In genomic region chr4:48045721-48046460, GRCm38 (mm10) we compare ENCODE assay signal across 8 mouse cellular contexts. TPM values are rescaled to one million over a fixed set of nuclear protein-coding genes. Genes with fewer than 3 reads are reported as not detected.
A peak's percentile ranks its signal among the peaks of the same experiment; 100 is the strongest.
DNase-seq lines count a peak whose midpoint lies in the region; ATAC-seq and TF ChIP-seq lines count a peak whose summit lies in the region.

No protein-coding gene starts in this region.

- peak overlapping the region; percentile 97 for H3K4me2 ChIP-seq in forebrain, embryonic 13.5 days
- peak overlapping the region; percentile 96 for H3K4me2 ChIP-seq in liver, embryonic 16.5 days (ENCODE audit: low read depth, low read length)

- no peaks in the 10 kb centered on the region for H3K9me3 ChIP-seq in forebrain, embryonic 13.5 days (replicated peaks)
- H3K9me3 ChIP-seq in liver, embryonic 16.5 days (replicated peaks; ENCODE audit: control insufficient read depth, low read length) = no peaks in the 10 kb centered on the region

- no peaks in the 10 kb centered on the region for H3K36me3 ChIP-seq in spleen, adult 2 months (ENCODE audit: control insufficient read depth, insufficient read depth, low read length)
- no peaks in the 10 kb centered on the region for H3K36me3 ChIP-seq in forebrain, embryonic 13.5 days (ENCODE audit: poor library complexity, severe bottlenecking)
- no peaks in the 10 kb centered on the region for H3K36me3 ChIP-seq in liver, embryonic 16.5 days (ENCODE audit: control insufficient read depth, insufficient read depth)

- peak in 1 of 2 experiments; percentile 20 for DNase-seq in spleen, adult 2 months (ENCODE audit: low read depth in 1 of 2, low spot score in 2 of 2)
- DNase-seq in spleen, adult 12 weeks (ENCODE audit: low spot score) = no peak
- DNase-seq in induced T-regulatory cell, adult 2 months (ENCODE audit: low read depth) = peak; percentile 80
- peak; percentile 74 for DNase-seq in retina, postnatal 1 day
- no peak for DNase-seq in urinary bladder, postnatal 4 days (ENCODE audit: low spot score in 2 of 2)

- no peak overlapping the region for H3K27ac ChIP-seq in spleen, adult 2 months (ENCODE audit: insufficient read depth, low read length)
- no peak overlapping the region for H3K27ac ChIP-seq in bone marrow macrophage, adult 2 months (ENCODE audit: insufficient read depth, low read depth, low read length)
- H3K27ac ChIP-seq in forebrain, embryonic 13.5 days = 0 out of 2 replicates have a peak overlapping the region, but pooled peaks have one; percentile 21
- no peak overlapping the region for H3K27ac ChIP-seq in liver, embryonic 16.5 days (ENCODE audit: low read length)

- peaks cover 10% of the 10 kb centered on the region for H3K4me1 ChIP-seq in spleen, adult 2 months (ENCODE audit: control insufficient read depth, insufficient read depth, insufficient read length)
- peaks cover 6% of the 10 kb centered on the region for H3K4me1 ChIP-seq in bone marrow macrophage, adult 2 months (ENCODE audit: control insufficient read depth, insufficient read depth, low read length)
- H3K4me1 ChIP-seq in forebrain, embryonic 13.5 days = peaks cover 54% of the 10 kb centered on the region
- peaks cover 20% of the 10 kb centered on the region for H3K4me1 ChIP-seq in liver, embryonic 16.5 days (ENCODE audit: control insufficient read depth, low read depth, low read length)

- 1% methylated on average over 39 of the region's 39 CpGs for WGBS in spleen, adult 2 months
- WGBS in forebrain, embryonic 13.5 days = under 1% methylated on average over 39 of the region's 39 CpGs
- under 1% methylated on average over 39 of the region's 39 CpGs for WGBS in liver, embryonic 16.5 days (ENCODE audit: insufficient replicate concordance)

- H3K9ac ChIP-seq in forebrain, embryonic 13.5 days = peak overlapping the region; percentile 71
- H3K9ac ChIP-seq in liver, embryonic 16.5 days (ENCODE audit: low read depth, low read length) = no peak overlapping the region

- H3K27me3 ChIP-seq in spleen, adult 2 months (ENCODE audit: control insufficient read depth, insufficient read depth, low read length) = peaks cover 21% of the 10 kb centered on the region
- peaks cover 42% of the 10 kb centered on the region for H3K27me3 ChIP-seq in forebrain, embryonic 13.5 days
- H3K27me3 ChIP-seq in liver, embryonic 16.5 days (ENCODE audit: control insufficient read depth, insufficient read depth, low read depth, low read length) = peaks cover 67% of the 10 kb centered on the region

- no peak for TF ChIP-seq CTCF in spleen, adult 2 months (IDR thresholded peaks at IDR 0.05; ENCODE audit: extremely low read depth, insufficient read depth, insufficient read length, insufficient replicate concordance)
- TF ChIP-seq CTCF in bone marrow macrophage, adult 2 months (IDR thresholded peaks at IDR 0.05; ENCODE audit: low read depth, low read length) = no peak

- peak overlapping the region; percentile 72 for H3K4me3 ChIP-seq in spleen, adult 2 months (ENCODE audit: extremely low read depth, insufficient read depth, insufficient read length)
- peak overlapping the region; percentile 66 for H3K4me3 ChIP-seq in bone marrow macrophage, adult 2 months (ENCODE audit: insufficient read depth, low read length)
- peak overlapping the region; percentile 71 for H3K4me3 ChIP-seq in forebrain, embryonic 13.5 days
- H3K4me3 ChIP-seq in liver, embryonic 16.5 days (ENCODE audit: low read depth, low read length) = peak overlapping the region; percentile 77

- no peak for TF ChIP-seq POLR2A in spleen, adult 2 months (IDR thresholded peaks at IDR 0.05; ENCODE audit: low read depth, low read length)
- no peak for TF ChIP-seq POLR2A in bone marrow macrophage, adult 2 months (IDR thresholded peaks at IDR 0.05; ENCODE audit: borderline replicate concordance, low read depth, low read length)

- ATAC-seq in forebrain, embryonic 13.5 days = no peak
- ATAC-seq in liver, embryonic 16.5 days (ENCODE audit: low read depth) = no peak

RNA-seq across cellular contexts. Expression of gene Nr4a3, which starts 0.9 kb away (rescaled TPM):
- 7.0 and 9.8 TPM in 2 replicates for polyA plus RNA-seq in spleen, adult 2 months (2012; rRNA removed)
- polyA plus RNA-seq in bone marrow macrophage, adult 2 months (2012; ENCODE audit: insufficient read depth, insufficient read length, missing spikeins) = not detected in 2 replicates
- 1.7 and 1.9 TPM in 2 replicates for polyA plus RNA-seq in forebrain, embryonic 13.5 days (2015; fragmentation: Nextera tagmentation; extraction: Ambion mirVana)
- not detected in 2 replicates for polyA plus RNA-seq in liver, embryonic 16.5 days (2015; fragmentation: Nextera tagmentation; extraction: Ambion mirVana)

Comparison
In these comparisons a context has a peak if more than half of its experiments do, and no peak if none do; other contexts are left out.
1. DNase-seq: peak in induced T-regulatory cell, adult 2 months (single experiment) and retina, postnatal 1 day (single experiment); none in spleen, adult 12 weeks (single experiment) and urinary bladder, postnatal 4 days (0 of 2).
2. Peak in every context shown above with its lines, with median percentiles within 50 percentile points of each other: H3K4me3 ChIP-seq.